Mouse (Mus musculus) myocyte (in vitro differentiated cells): Measurements from ENCODE around the gene Ercc2. TPM values are rescaled to one million over a fixed set of nuclear protein-coding genes. Genes with fewer than 3 reads are reported as not detected.

ENCODE experiments used
- H3K27me3 ChIP-seq: one replicate; pipeline ENCODE4 v1.6.1; 2011; ENCODE audit not compliant: control insufficient read depth, insufficient read depth, insufficient read length
- H3K36me3 ChIP-seq: one replicate; pipeline ENCODE4 v1.6.1; 2011; ENCODE audit not compliant: control insufficient read depth, insufficient read depth
- H3K4me2 ChIP-seq: one replicate; pipeline ENCODE4 v1.6.1; 2011; ENCODE audit warnings: low read depth, control low read depth
- H3K4me3 ChIP-seq: one replicate; pipeline ENCODE4 v1.5.1; 2011; ENCODE audit warnings: mild to moderate bottlenecking, control low read depth, moderate library complexity
- H3K79me2 ChIP-seq: one replicate; pipeline ENCODE4 v1.6.1; 2011; ENCODE audit not compliant: control insufficient read depth, insufficient read depth
- H3ac ChIP-seq: one replicate; pipeline ENCODE4 v1.6.1; 2011; ENCODE audit not compliant: control insufficient read depth, insufficient read length
- CEBPB ChIP-seq: IDR thresholded peaks from 2 replicates; pipeline ENCODE4 v1.6.1; 2011; ENCODE audit warnings: mild to moderate bottlenecking, moderate library complexity; ENCODE audit not compliant: poor library complexity, insufficient read depth, severe bottlenecking
- E2F4 ChIP-seq: IDR thresholded peaks from one replicate; pipeline ENCODE4 v1.6.1; 2011; ENCODE audit warnings: mild to moderate bottlenecking, control low read depth, moderate library complexity; ENCODE audit not compliant: insufficient read depth
- MAX ChIP-seq: IDR thresholded peaks from one replicate; pipeline ENCODE4 v1.6.1; 2011; ENCODE audit warnings: low read depth, mild to moderate bottlenecking, control low read depth
- MYOD1 ChIP-seq, 3 experiments: IDR thresholded peaks; one replicate each; pipeline ENCODE4 v1.6.1; 2011; ENCODE audit warnings: control low read depth in 2 of 3, low read depth in 2 of 3, mild to moderate bottlenecking in 2 of 3, moderate library complexity in 1 of 3; ENCODE audit not compliant: insufficient read length in 2 of 3, control insufficient read depth in 1 of 3
- MYOG ChIP-seq, 3 experiments: IDR thresholded peaks; one replicate each; pipeline ENCODE4 v1.6.1; 2011; ENCODE audit warnings: control low read depth in 2 of 3, low read depth in 2 of 3, mild to moderate bottlenecking in 2 of 3; ENCODE audit not compliant: insufficient read length in 2 of 3, control insufficient read depth in 1 of 3, insufficient read depth in 1 of 3
- POLR2A ChIP-seq: IDR thresholded peaks from one replicate; pipeline ENCODE4 v1.6.1; 2011; ENCODE audit warnings: low read depth, mild to moderate bottlenecking, control low read depth, moderate library complexity; ENCODE audit not compliant: insufficient read length
- POLR2AphosphoS2 ChIP-seq: IDR thresholded peaks from one replicate; pipeline ENCODE4 v1.6.1; 2011; ENCODE audit warnings: low read depth, control low read depth; ENCODE audit not compliant: insufficient read length
- REST ChIP-seq: IDR thresholded peaks from one replicate; pipeline ENCODE4 v1.6.1; 2011; ENCODE audit warnings: mild to moderate bottlenecking, control low read depth, moderate library complexity; ENCODE audit not compliant: insufficient read depth, insufficient read length
- SRF ChIP-seq: IDR thresholded peaks from one replicate; pipeline ENCODE4 v1.6.1; 2011; ENCODE audit warnings: low read depth; ENCODE audit not compliant: control insufficient read depth, insufficient read length
- TCF12 ChIP-seq: IDR thresholded peaks from one replicate; pipeline ENCODE4 v1.6.1; 2011; ENCODE audit warnings: mild to moderate bottlenecking, control low read depth; ENCODE audit not compliant: poor library complexity, insufficient read depth, severe bottlenecking
- TCF3 ChIP-seq: IDR thresholded peaks from one replicate; pipeline ENCODE4 v1.6.1; 2011; ENCODE audit warnings: low read depth, control low read depth; ENCODE audit not compliant: insufficient read length
- USF1 ChIP-seq: IDR thresholded peaks from one replicate; pipeline ENCODE4 v1.6.1; 2011; ENCODE audit warnings: low read depth, mild to moderate bottlenecking, control low read depth, moderate library complexity
- polyA plus RNA-seq: library from polyadenylated mRNA; unstranded; fragments of >200 nt; fragmentation: generic; extraction: Trizol; gene quantifications from one replicate; pipeline ENCODE4 v1.2.1, GENCODE M21; 2012; ENCODE audit warnings: missing spikeins

The Ercc2 gene
- polyA plus RNA-seq, 1 experiment = 11.5 TPM

DNA sequence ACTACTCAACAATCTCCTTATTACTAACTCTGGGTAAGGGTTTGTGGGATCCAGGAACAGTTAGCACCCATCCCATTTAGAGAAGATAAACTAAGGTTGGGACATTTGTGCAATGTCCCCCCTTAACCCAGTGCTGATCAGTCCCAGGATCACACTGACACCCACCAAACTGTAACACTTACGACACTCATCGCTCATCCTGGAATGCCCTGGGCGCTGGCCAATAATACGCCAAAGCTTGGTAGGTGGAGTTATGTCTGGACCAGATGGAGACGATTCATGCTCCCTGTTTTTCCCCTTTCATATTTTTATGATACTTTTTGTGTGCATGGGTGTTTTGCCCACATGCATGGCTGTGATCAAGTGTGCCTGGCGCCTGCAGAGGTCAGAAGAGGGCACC is 48.6 kb downstream of the Ercc2 start:
- no peak overlapping the region for H3K4me2 ChIP-seq
- peaks cover 20% of the 10 kb centered on the region for H3K36me3 ChIP-seq
- TF ChIP-seq MAX = no peak
- no peak for TF ChIP-seq TCF3
- no peak for TF ChIP-seq TCF12
- TF ChIP-seq MYOD1 (IDR thresholded peaks at IDR 0.05; ENCODE audit: control insufficient read depth in 1 of 3, insufficient read length in 2 of 3, low read depth in 2 of 3) = no peak
- no peaks in the 10 kb centered on the region for H3K79me2 ChIP-seq
- no peak overlapping the region for H3K4me3 ChIP-seq
- H3K27me3 ChIP-seq = no peaks in the 10 kb centered on the region
- no peak overlapping the region for H3ac ChIP-seq

DNA sequence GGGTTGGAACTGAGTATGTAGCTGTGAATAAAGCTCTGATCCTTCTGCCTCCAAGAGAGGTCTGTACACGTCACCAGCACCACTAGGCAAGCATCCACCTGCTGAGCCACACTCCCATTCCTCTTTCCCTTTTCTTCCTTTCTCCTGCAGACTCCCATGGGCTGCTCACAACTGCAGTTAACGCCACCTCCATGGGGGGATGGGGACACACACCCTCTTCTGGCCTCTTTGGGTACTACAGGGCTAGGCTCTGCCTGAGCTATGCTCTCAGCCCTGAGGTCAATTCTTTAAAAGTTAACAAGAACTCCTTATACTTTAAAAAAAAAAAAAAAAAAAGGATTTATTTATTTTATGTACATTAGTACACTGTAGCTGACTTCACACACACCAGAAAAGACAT is 50.7 kb downstream of the Ercc2 start:
- TF ChIP-seq MYOG (IDR thresholded peaks at IDR 0.05; ENCODE audit: control insufficient read depth in 1 of 3, insufficient read depth in 1 of 3, insufficient read length in 2 of 3, low read depth in 2 of 3) (no peak), REST (no peak), CEBPB (no peak), SRF (no peak), MYOD1 (IDR thresholded peaks at IDR 0.05; ENCODE audit: control insufficient read depth in 1 of 3, insufficient read length in 2 of 3, low read depth in 2 of 3) (no peak), TCF3 (no peak), POLR2AphosphoS2 (no peak), USF1 (no peak), E2F4 (no peak), POLR2A (no peak), TCF12 (no peak), MAX (no peak)

DNA sequence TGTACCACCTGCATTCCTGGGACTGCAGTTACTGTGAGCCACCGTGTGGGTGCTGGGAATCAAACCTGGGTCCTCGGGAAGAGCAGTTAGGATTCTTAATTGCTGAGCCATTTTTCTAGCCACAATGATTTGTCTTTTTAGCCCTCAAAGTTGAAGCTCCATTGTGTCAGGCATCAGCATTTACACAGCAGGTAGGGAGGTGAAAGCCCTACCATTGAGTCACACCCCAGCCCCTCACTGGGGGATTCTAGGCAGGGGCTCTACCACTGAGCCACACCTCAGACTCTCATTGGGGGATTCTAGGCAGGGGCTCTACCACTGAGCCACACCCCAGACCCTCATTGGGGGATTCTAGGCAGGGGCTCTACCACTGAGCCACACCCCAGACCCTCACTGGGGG is 54.5 kb downstream of the Ercc2 start:
- H3K27me3 ChIP-seq = no peaks in the 10 kb centered on the region
- no peak overlapping the region for H3K4me3 ChIP-seq
- no peak overlapping the region for H3ac ChIP-seq
- TF ChIP-seq POLR2A (no peak), MYOD1 (IDR thresholded peaks at IDR 0.05; ENCODE audit: control insufficient read depth in 1 of 3, insufficient read length in 2 of 3, low read depth in 2 of 3) (no peak), MAX (no peak), POLR2AphosphoS2 (no peak), USF1 (no peak), MYOG (IDR thresholded peaks at IDR 0.05; ENCODE audit: control insufficient read depth in 1 of 3, insufficient read depth in 1 of 3, insufficient read length in 2 of 3, low read depth in 2 of 3) (no peak)
- no peaks in the 10 kb centered on the region for H3K79me2 ChIP-seq
- no peak overlapping the region for H3K4me2 ChIP-seq
- H3K36me3 ChIP-seq = peaks cover 18% of the 10 kb centered on the region

More for the DNA sequence above, 50.7 kb downstream of the Ercc2 start:
- H3K4me2 ChIP-seq = no peak overlapping the region
- H3K79me2 ChIP-seq = no peaks in the 10 kb centered on the region
- H3ac ChIP-seq = no peak overlapping the region
- H3K36me3 ChIP-seq = peaks cover 24% of the 10 kb centered on the region
- no peak overlapping the region for H3K4me3 ChIP-seq
- H3K27me3 ChIP-seq = no peaks in the 10 kb centered on the region

DNA sequence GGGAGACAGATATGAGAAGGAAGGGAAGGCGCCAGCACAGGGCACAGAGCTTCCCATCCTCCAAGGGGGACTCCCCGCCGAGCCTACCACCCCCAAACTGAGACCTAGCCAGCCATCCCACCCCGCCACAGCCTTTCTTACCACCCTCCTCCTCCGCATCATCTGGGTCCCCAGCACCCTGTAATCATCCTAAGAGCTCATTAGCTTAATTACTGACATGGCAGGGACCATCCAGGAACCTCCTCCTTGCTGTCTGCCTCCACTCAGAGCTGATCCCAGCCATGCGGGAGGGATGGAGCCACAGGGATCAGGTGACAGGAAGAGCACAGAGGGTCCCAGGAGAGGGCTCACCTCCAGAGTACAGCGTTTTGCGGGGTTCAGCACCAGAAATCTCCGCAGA is 55.2 kb downstream of the Ercc2 start:
- H3K4me2 ChIP-seq = no peak overlapping the region
- H3K4me3 ChIP-seq = no peak overlapping the region
- no peak for TF ChIP-seq CEBPB
- TF ChIP-seq MYOD1 (IDR thresholded peaks at IDR 0.05; ENCODE audit: control insufficient read depth in 1 of 3, insufficient read length in 2 of 3, low read depth in 2 of 3) = no peak
- TF ChIP-seq USF1 = no peak
- TF ChIP-seq TCF3 = no peak
- no peak for TF ChIP-seq SRF
- TF ChIP-seq MAX = no peak
- TF ChIP-seq POLR2AphosphoS2 = no peak
- no peak for TF ChIP-seq POLR2A
- TF ChIP-seq E2F4 = no peak
- TF ChIP-seq REST = no peak
- TF ChIP-seq TCF12 = no peak
- TF ChIP-seq MYOG (IDR thresholded peaks at IDR 0.05; ENCODE audit: control insufficient read depth in 1 of 3, insufficient read depth in 1 of 3, insufficient read length in 2 of 3, low read depth in 2 of 3) = no peak
- no peaks in the 10 kb centered on the region for H3K27me3 ChIP-seq
- H3K79me2 ChIP-seq = no peaks in the 10 kb centered on the region
- no peak overlapping the region for H3ac ChIP-seq
- peaks cover 20% of the 10 kb centered on the region for H3K36me3 ChIP-seq

DNA sequence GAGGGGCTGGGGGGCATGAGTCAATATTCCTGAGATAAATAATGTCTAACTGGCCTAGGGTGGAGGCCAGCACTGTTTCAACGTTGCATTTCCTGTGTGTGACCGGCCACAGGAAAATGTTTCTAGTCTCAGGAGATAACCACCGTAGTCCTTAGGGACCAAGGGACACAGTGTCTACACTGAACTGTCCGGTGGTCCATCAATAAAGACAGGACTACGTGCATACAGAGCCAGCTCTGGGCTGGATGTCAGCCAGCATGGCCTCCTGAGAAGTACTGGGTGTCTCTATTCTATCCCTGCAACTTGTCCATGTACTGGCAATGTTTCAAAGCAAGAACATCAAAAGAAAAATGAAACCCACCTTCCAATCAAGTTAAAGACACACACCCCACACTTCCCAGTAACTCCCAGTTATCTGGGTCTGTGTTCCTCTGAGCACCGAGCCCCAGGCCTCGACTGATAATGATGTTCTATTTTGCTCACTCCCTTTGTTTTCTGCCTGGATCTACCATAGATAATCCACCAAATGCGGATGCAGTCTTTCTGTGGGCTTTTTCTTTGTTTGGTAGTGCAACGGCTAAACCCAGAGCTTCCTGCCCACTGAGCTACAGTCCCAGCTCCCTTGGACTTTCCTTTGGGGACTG is 59.8 kb downstream of the Ercc2 start:
- no peaks in the 10 kb centered on the region for H3K79me2 ChIP-seq
- TF ChIP-seq POLR2A (no peak), MAX (no peak), MYOD1 (IDR thresholded peaks at IDR 0.05; ENCODE audit: control insufficient read depth in 1 of 3, insufficient read length in 2 of 3, low read depth in 2 of 3) (no peak), TCF12 (no peak), REST (no peak), USF1 (no peak), CEBPB (no peak), POLR2AphosphoS2 (no peak), MYOG (IDR thresholded peaks at IDR 0.05; ENCODE audit: control insufficient read depth in 1 of 3, insufficient read depth in 1 of 3, insufficient read length in 2 of 3, low read depth in 2 of 3) (no peak)
- no peaks in the 10 kb centered on the region for H3K27me3 ChIP-seq
- H3K4me3 ChIP-seq = no peak overlapping the region
- no peak overlapping the region for H3K4me2 ChIP-seq
- no peak overlapping the region for H3ac ChIP-seq
- peaks cover 11% of the 10 kb centered on the region for H3K36me3 ChIP-seq
